Mouse (Mus musculus): ENCODE data around the gene Snx22. TPM values are rescaled to one million over a fixed set of nuclear protein-coding genes. Genes with fewer than 3 reads are reported as not detected.

Gene Snx22
- 1.6 and 2.7 TPM in 2 replicates for polyA plus RNA-seq (2014; fragmentation: Nextera tagmentation; extraction: Ambion mirVana)

- WGBS = under 1% methylated on average over 22 of the region's 22 CpGs
- H3K27ac ChIP-seq (ENCODE audit: low read depth, low read length) = no peak within 1 kb of the TSS
- peaks cover 5% of the 10 kb centered on the region; the same call in 1 of the 2 replicates for H3K4me1 ChIP-seq (replicated peaks; ENCODE audit: control insufficient read depth, insufficient read depth, low read length)
- ATAC-seq (replicated peaks; ENCODE audit: low FRiP score) (peak; percentile 78), DNase-seq (ENCODE audit: low spot score) (peak; percentile 90)
- no peaks in the 10 kb centered on the region for H3K9me3 ChIP-seq (ENCODE audit: control insufficient read depth, low read length)
- H3K27me3 ChIP-seq (ENCODE audit: control insufficient read depth, insufficient read depth, low read length) = peaks cover 30% of the 10 kb centered on the region
- H3K4me2 ChIP-seq (ENCODE audit: low read depth, low read length, severe bottlenecking) = peak within 1 kb of the TSS; percentile 95
- H3K9ac ChIP-seq (ENCODE audit: low read length) = peak within 1 kb of the TSS; percentile 59
- peak within 1 kb of the TSS; percentile 45 for H3K4me3 ChIP-seq (ENCODE audit: low read depth, low read length)
- H3K36me3 ChIP-seq (ENCODE audit: control insufficient read depth, insufficient read depth, low read length) = peaks cover 10% of the 10 kb centered on the region; the same call in 1 of the 2 replicates
These were observed at the start of gene Snx22 for GRCm38 (mm10) chr9:66069583-66069982. Snx22 (minus strand) TSS chr9:66069719.

- no peaks in the 10 kb centered on the region for H3K9me3 ChIP-seq (ENCODE audit: control insufficient read depth, low read length)
- H3K4me3 ChIP-seq (ENCODE audit: low read depth, low read length) = no peak overlapping the region
- no peak overlapping the region for H3K9ac ChIP-seq (ENCODE audit: low read length)
- H3K4me2 ChIP-seq (ENCODE audit: low read depth, low read length, severe bottlenecking) = no peak overlapping the region
- no peaks in the 10 kb centered on the region for H3K27me3 ChIP-seq (ENCODE audit: control insufficient read depth, insufficient read depth, low read length)
- H3K36me3 ChIP-seq (ENCODE audit: control insufficient read depth, insufficient read depth, low read length) = no peaks in the 10 kb centered on the region; the same call in 1 of the 2 replicates
- no peak for DNase-seq (ENCODE audit: low spot score)
- no peak overlapping the region for H3K27ac ChIP-seq (ENCODE audit: low read depth, low read length)
- H3K4me1 ChIP-seq (replicated peaks; ENCODE audit: control insufficient read depth, insufficient read depth, low read length) = no peaks in the 10 kb centered on the region
- WGBS = 55% methylated on average over 8 of the region's 8 CpGs
- ATAC-seq (replicated peaks; ENCODE audit: low FRiP score) = no peak
These were observed 47.4 kb upstream of the Snx22 start for GRCm38 (mm10) chr9:66116890-66117289.

GRCm38 (mm10) chr9:66114341-66114740 is 44.8 kb upstream of the Snx22 start:
- no peak overlapping the region for H3K9ac ChIP-seq (ENCODE audit: low read length)
- ATAC-seq (replicated peaks; ENCODE audit: low FRiP score) (no peak), DNase-seq (ENCODE audit: low spot score) (no peak)
- WGBS = 96% methylated on average over 3 of the region's 3 CpGs
- H3K27ac ChIP-seq (ENCODE audit: low read depth, low read length) = no peak overlapping the region
- H3K4me1 ChIP-seq (replicated peaks; ENCODE audit: control insufficient read depth, insufficient read depth, low read length) = peaks cover 4% of the 10 kb centered on the region; the same call in 1 of the 2 replicates
- no peak overlapping the region for H3K4me3 ChIP-seq (ENCODE audit: low read depth, low read length)
- H3K4me2 ChIP-seq (ENCODE audit: low read depth, low read length, severe bottlenecking) = no peak overlapping the region
- no peaks in the 10 kb centered on the region for H3K9me3 ChIP-seq (ENCODE audit: control insufficient read depth, low read length)
- H3K27me3 ChIP-seq (ENCODE audit: control insufficient read depth, insufficient read depth, low read length) = no peaks in the 10 kb centered on the region
- no peaks in the 10 kb centered on the region; the same call in 1 of the 2 replicates for H3K36me3 ChIP-seq (ENCODE audit: control insufficient read depth, insufficient read depth, low read length)

GRCm38 (mm10) chr9:66110611-66111379 is 41.3 kb upstream of the Snx22 start:
- Histone ChIP-seq H3K4me2 (ENCODE audit: low read depth, low read length, severe bottlenecking) (no peak overlapping the region), H3K4me1 (replicated peaks; ENCODE audit: control insufficient read depth, insufficient read depth, low read length) (peaks cover 4% of the 10 kb centered on the region; the same call in 1 of the 2 replicates)
- 17% methylated on average over 8 of the region's 8 CpGs for WGBS

GRCm38 (mm10) chr9:66110126-66110525 is 40.6 kb upstream of the Snx22 start:
- WGBS = 27% methylated on average over 8 of the region's 8 CpGs
- H3K4me1 ChIP-seq (replicated peaks; ENCODE audit: control insufficient read depth, insufficient read depth, low read length) = peaks cover 4% of the 10 kb centered on the region; the same call in 1 of the 2 replicates
- no peak overlapping the region for H3K4me3 ChIP-seq (ENCODE audit: low read depth, low read length)
- H3K4me2 ChIP-seq (ENCODE audit: low read depth, low read length, severe bottlenecking) = no peak overlapping the region
- no peak for DNase-seq (ENCODE audit: low spot score)
- H3K27me3 ChIP-seq (ENCODE audit: control insufficient read depth, insufficient read depth, low read length) = no peaks in the 10 kb centered on the region
- H3K9ac ChIP-seq (ENCODE audit: low read length) = no peak overlapping the region; the same call in 1 of the 2 replicates
- H3K9me3 ChIP-seq (ENCODE audit: control insufficient read depth, low read length) = no peaks in the 10 kb centered on the region
- no peaks in the 10 kb centered on the region; the same call in 1 of the 2 replicates for H3K36me3 ChIP-seq (ENCODE audit: control insufficient read depth, insufficient read depth, low read length)
- ATAC-seq (replicated peaks; ENCODE audit: low FRiP score) = no peak
- H3K27ac ChIP-seq (ENCODE audit: low read depth, low read length) = peak overlapping the region; percentile 75

More at GRCm38 (mm10) chr9:66110611-66111379, 41.3 kb upstream of the Snx22 start:
- Histone ChIP-seq H3K4me3 (ENCODE audit: low read depth, low read length) (no peak overlapping the region), H3K27me3 (ENCODE audit: control insufficient read depth, insufficient read depth, low read length) (no peaks in the 10 kb centered on the region), H3K9ac (ENCODE audit: low read length) (no peak overlapping the region), H3K36me3 (ENCODE audit: control insufficient read depth, insufficient read depth, low read length) (no peaks in the 10 kb centered on the region; the same call in 1 of the 2 replicates), H3K9me3 (ENCODE audit: control insufficient read depth, low read length) (no peaks in the 10 kb centered on the region), H3K27ac (ENCODE audit: low read depth, low read length) (peak overlapping the region; percentile 75)
- DNase-seq (ENCODE audit: low spot score) (no peak), ATAC-seq (replicated peaks; ENCODE audit: low FRiP score) (0 out of 2 replicates have a peak, but pooled peaks have one; percentile 21)

GRCm38 (mm10) chr9:66109574-66109973 is 40.1 kb upstream of the Snx22 start:
- Histone ChIP-seq H3K36me3 (ENCODE audit: control insufficient read depth, insufficient read depth, low read length) (no peaks in the 10 kb centered on the region; the same call in 1 of the 2 replicates), H3K9ac (ENCODE audit: low read length) (no peak overlapping the region), H3K27me3 (ENCODE audit: control insufficient read depth, insufficient read depth, low read length) (no peaks in the 10 kb centered on the region), H3K4me2 (ENCODE audit: low read depth, low read length, severe bottlenecking) (no peak overlapping the region), H3K9me3 (ENCODE audit: control insufficient read depth, low read length) (no peaks in the 10 kb centered on the region), H3K4me3 (ENCODE audit: low read depth, low read length) (no peak overlapping the region), H3K4me1 (replicated peaks; ENCODE audit: control insufficient read depth, insufficient read depth, low read length) (peaks cover 4% of the 10 kb centered on the region; the same call in 1 of the 2 replicates), H3K27ac (ENCODE audit: low read depth, low read length) (no peak overlapping the region)
- ATAC-seq (replicated peaks; ENCODE audit: low FRiP score) (no peak), DNase-seq (ENCODE audit: low spot score) (no peak)
- WGBS = 97% methylated on average over 1 of the region's 1 CpGs

GRCm38 (mm10) chr9:66105168-66105567 is 35.6 kb upstream of the Snx22 start:
- 92% methylated on average over 8 of the region's 8 CpGs for WGBS
- H3K27ac ChIP-seq (ENCODE audit: low read depth, low read length) = no peak overlapping the region
- no peak overlapping the region for H3K4me3 ChIP-seq (ENCODE audit: low read depth, low read length)
- no peaks in the 10 kb centered on the region for H3K9me3 ChIP-seq (ENCODE audit: control insufficient read depth, low read length)
- DNase-seq (ENCODE audit: low spot score) (no peak), ATAC-seq (replicated peaks; ENCODE audit: low FRiP score) (no peak)
- no peaks in the 10 kb centered on the region for H3K27me3 ChIP-seq (ENCODE audit: control insufficient read depth, insufficient read depth, low read length)
- no peak overlapping the region for H3K9ac ChIP-seq (ENCODE audit: low read length)
- H3K4me1 ChIP-seq (replicated peaks; ENCODE audit: control insufficient read depth, insufficient read depth, low read length) = peaks cover 2% of the 10 kb centered on the region; the same call in 1 of the 2 replicates
- H3K4me2 ChIP-seq (ENCODE audit: low read depth, low read length, severe bottlenecking) = no peak overlapping the region
- H3K36me3 ChIP-seq (ENCODE audit: control insufficient read depth, insufficient read depth, low read length) = no peaks in the 10 kb centered on the region; the same call in 1 of the 2 replicates

GRCm38 (mm10) chr9:66104601-66105000 is 35.1 kb upstream of the Snx22 start:
- no peaks in the 10 kb centered on the region; the same call in 1 of the 2 replicates for H3K36me3 ChIP-seq (ENCODE audit: control insufficient read depth, insufficient read depth, low read length)
- H3K9ac ChIP-seq (ENCODE audit: low read length) = no peak overlapping the region
- no peak overlapping the region for H3K4me3 ChIP-seq (ENCODE audit: low read depth, low read length)
- no peaks in the 10 kb centered on the region for H3K27me3 ChIP-seq (ENCODE audit: control insufficient read depth, insufficient read depth, low read length)
- whole genome bisulfite sequencing = 96% methylated on average over 4 of the region's 4 CpGs
- H3K4me2 ChIP-seq (ENCODE audit: low read depth, low read length, severe bottlenecking) = no peak overlapping the region
- H3K9me3 ChIP-seq (ENCODE audit: control insufficient read depth, low read length) = no peaks in the 10 kb centered on the region
- H3K27ac ChIP-seq (ENCODE audit: low read depth, low read length) = no peak overlapping the region
- no peak for DNase-seq (ENCODE audit: low spot score)
- H3K4me1 ChIP-seq (replicated peaks; ENCODE audit: control insufficient read depth, insufficient read depth, low read length) = no peaks in the 10 kb centered on the region
- ATAC-seq (replicated peaks; ENCODE audit: low FRiP score) = no peak

All from forebrain, embryonic 11.5 days (tissue).